In genomic region chr6:88358210-88358609, GRCm38 (mm10) we compare ENCODE assay signal across 18 mouse cellular contexts.
DNase-seq lines count a peak whose midpoint lies in the region; ATAC-seq lines count a peak whose summit lies in the region.
"Had no signal": no experiment of that assay in that cellular context is flagged by ENCODE, and none has a peak within 500 bp of the region (broad histone marks: within the 10 kb centered on the region; RNA-seq: fewer than 3 reads in every experiment).

No protein-coding gene starts in this region.

- ATAC-seq in intestine, embryonic 15.5 days: peak; percentile 79
- ATAC-seq in intestine, embryonic 16.5 days: peak; percentile 92
- ATAC-seq: forebrain, embryonic 13.5 days; forebrain, embryonic 15.5 days; forebrain, postnatal 0 days had no signal

- H3K9me3 ChIP-seq in intestine, embryonic 15.5 days: no peaks in the 10 kb centered on the region
- H3K9me3 ChIP-seq in intestine, embryonic 16.5 days (ENCODE audit: control insufficient read depth, low read length): no peaks in the 10 kb centered on the region
- H3K9me3 ChIP-seq in limb, embryonic 10.5 days (replicated peaks): no peaks in the 10 kb centered on the region
- H3K9me3 ChIP-seq: embryonic facial prominence, embryonic 10.5 days; embryonic facial prominence, embryonic 12.5 days; forebrain, embryonic 13.5 days; forebrain, embryonic 15.5 days had no signal

- no peak for DNase-seq in limb, embryonic 10.5 days (ENCODE audit: low spot score)
- DNase-seq in kidney, adult 9 months: no peak
- no peak for DNase-seq in c-Kit-positive CD71-positive TER-119-positive erythroid progenitor cells, embryonic 14.5 days (ENCODE audit: low spot score)
- DNase-seq: adrenal gland, adult 2 months; adrenal gland, postnatal 10 days; adrenal gland, postnatal 25 days; cerebellum, adult 11-12 months; cerebellum, adult 2 months; cerebellum, adult 9-10 months; cerebellum, postnatal 10 days; cerebellum, postnatal 25 days; forebrain, postnatal 0 days had no signal

- no peaks in the 10 kb centered on the region for H3K4me1 ChIP-seq in intestine, embryonic 15.5 days (replicated peaks)
- H3K4me1 ChIP-seq in intestine, embryonic 16.5 days (ENCODE audit: control insufficient read depth, insufficient read depth, low read length): 0 out of 2 replicates have a peak, but pooled peaks cover 5% of the 10 kb centered on the region
- peaks cover 9% of the 10 kb centered on the region for H3K4me1 ChIP-seq in limb, embryonic 10.5 days
- H3K4me1 ChIP-seq: forebrain, embryonic 13.5 days; forebrain, embryonic 15.5 days had no signal

- H3K36me3 ChIP-seq in intestine, embryonic 15.5 days: no peaks in the 10 kb centered on the region
- 0 out of 2 replicates have a peak, but pooled peaks cover 3% of the 10 kb centered on the region for H3K36me3 ChIP-seq in intestine, embryonic 16.5 days (ENCODE audit: control insufficient read depth, insufficient read depth, low read length)
- peaks cover 14% of the 10 kb centered on the region; the same call in 1 of the 2 replicates for H3K36me3 ChIP-seq in limb, embryonic 10.5 days
- H3K36me3 ChIP-seq: forebrain, embryonic 15.5 days had no signal

- no peak overlapping the region for H3K9ac ChIP-seq in intestine, embryonic 15.5 days
- H3K9ac ChIP-seq in intestine, embryonic 16.5 days (ENCODE audit: low read depth, low read length): no peak overlapping the region
- H3K9ac ChIP-seq: embryonic facial prominence, embryonic 12.5 days; forebrain, embryonic 13.5 days; forebrain, embryonic 15.5 days; forebrain, postnatal 0 days had no signal

- no peak overlapping the region for H3K4me3 ChIP-seq in intestine, embryonic 15.5 days (replicated peaks)
- H3K4me3 ChIP-seq in intestine, embryonic 16.5 days (ENCODE audit: low read length): no peak overlapping the region
- H3K4me3 ChIP-seq in limb, embryonic 10.5 days: no peak overlapping the region
- H3K4me3 ChIP-seq: embryonic facial prominence, embryonic 10.5 days; embryonic facial prominence, embryonic 12.5 days; forebrain, embryonic 13.5 days; forebrain, embryonic 15.5 days had no signal

- no peaks in the 10 kb centered on the region for H3K27me3 ChIP-seq in intestine, embryonic 15.5 days (replicated peaks)
- no peaks in the 10 kb centered on the region for H3K27me3 ChIP-seq in intestine, embryonic 16.5 days (replicated peaks; ENCODE audit: control insufficient read depth, insufficient read depth, low read length)
- no peaks in the 10 kb centered on the region for H3K27me3 ChIP-seq in limb, embryonic 10.5 days (ENCODE audit: low read depth, poor library complexity, severe bottlenecking)
- H3K27me3 ChIP-seq: embryonic facial prominence, embryonic 12.5 days; forebrain, embryonic 13.5 days; forebrain, embryonic 15.5 days had no signal

- H3K27ac ChIP-seq in intestine, embryonic 15.5 days: no peak overlapping the region
- H3K27ac ChIP-seq in intestine, embryonic 16.5 days (ENCODE audit: low read length): no peak overlapping the region
- 0 out of 2 replicates have a peak overlapping the region, but pooled peaks have one; percentile 9 for H3K27ac ChIP-seq in limb, embryonic 10.5 days
- H3K27ac ChIP-seq: embryonic facial prominence, embryonic 10.5 days; embryonic facial prominence, embryonic 12.5 days; forebrain, embryonic 13.5 days; forebrain, embryonic 15.5 days had no signal

- no peak overlapping the region for H3K4me2 ChIP-seq in intestine, embryonic 15.5 days (replicated peaks)
- no peak overlapping the region for H3K4me2 ChIP-seq in intestine, embryonic 16.5 days (ENCODE audit: low read depth, low read length)
- H3K4me2 ChIP-seq: embryonic facial prominence, embryonic 12.5 days; forebrain, embryonic 13.5 days; forebrain, embryonic 15.5 days had no signal
